Mouse (Mus musculus): Measurements from ENCODE around the gene Cpeb4.

DNA sequence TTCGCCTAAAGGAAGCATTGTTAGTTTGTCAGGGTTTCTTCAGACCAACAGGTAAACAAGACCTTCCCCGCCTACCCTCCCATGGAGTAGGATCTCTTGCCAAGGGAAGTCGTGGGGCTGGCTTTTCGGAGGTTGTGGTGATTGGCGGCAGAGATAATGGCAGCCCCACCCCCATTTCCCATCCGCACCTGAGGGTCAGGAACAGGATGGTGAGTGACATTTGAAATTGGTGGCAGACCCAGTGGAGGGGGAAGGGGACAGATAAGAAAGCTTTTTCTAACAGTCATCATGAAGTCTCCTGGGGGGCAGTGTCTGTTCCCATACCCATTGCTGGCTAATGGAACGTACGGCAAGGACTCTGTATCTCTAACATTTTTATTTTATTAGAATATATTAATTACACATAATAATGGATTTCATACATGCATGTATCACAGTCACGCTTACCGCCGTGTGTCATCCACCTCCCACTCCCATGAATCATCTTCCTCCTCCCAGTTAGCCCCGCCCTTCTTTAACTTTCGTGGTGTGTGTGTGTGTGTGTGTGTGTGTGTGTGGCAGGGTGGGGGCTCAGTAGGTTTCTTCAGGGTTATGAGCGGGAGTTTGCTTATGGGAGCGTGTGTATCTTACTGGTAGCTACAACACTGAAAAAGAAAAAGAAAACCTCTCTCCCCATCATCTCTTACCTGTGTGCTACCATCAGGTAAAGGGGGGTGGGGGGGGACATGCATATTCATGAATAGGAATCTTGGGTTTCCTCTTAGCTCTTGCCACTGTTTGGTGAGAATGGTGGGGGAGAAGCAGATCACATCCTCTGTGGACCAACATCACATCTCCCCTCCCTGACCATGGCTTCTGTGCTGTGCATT, 76.7 kb downstream of the Cpeb4 start:
- TF ChIP-seq GATA1 (IDR thresholded peaks at IDR 0.05; ENCODE audit: borderline replicate concordance, low read length) (no peak), FLI1 (IDR thresholded peaks at IDR 0.05; ENCODE audit: low read length) (no peak)
